Mouse (Mus musculus) C2C12 (cell line): Measurements from ENCODE around the gene Galnt7.
A peak's percentile ranks its signal among the peaks of the same experiment; 100 is the strongest.

ENCODE experiments used
- CTCF ChIP-seq: IDR thresholded peaks from one replicate; pipeline ENCODE4 v1.5.1; 2011; ENCODE audit not compliant: control insufficient read depth, insufficient read depth, insufficient read length
- USF1 ChIP-seq: IDR thresholded peaks from one replicate; pipeline ENCODE4 v1.6.1; 2011; ENCODE audit warnings: low read depth, mild to moderate bottlenecking, control low read depth, moderate library complexity

DNA sequence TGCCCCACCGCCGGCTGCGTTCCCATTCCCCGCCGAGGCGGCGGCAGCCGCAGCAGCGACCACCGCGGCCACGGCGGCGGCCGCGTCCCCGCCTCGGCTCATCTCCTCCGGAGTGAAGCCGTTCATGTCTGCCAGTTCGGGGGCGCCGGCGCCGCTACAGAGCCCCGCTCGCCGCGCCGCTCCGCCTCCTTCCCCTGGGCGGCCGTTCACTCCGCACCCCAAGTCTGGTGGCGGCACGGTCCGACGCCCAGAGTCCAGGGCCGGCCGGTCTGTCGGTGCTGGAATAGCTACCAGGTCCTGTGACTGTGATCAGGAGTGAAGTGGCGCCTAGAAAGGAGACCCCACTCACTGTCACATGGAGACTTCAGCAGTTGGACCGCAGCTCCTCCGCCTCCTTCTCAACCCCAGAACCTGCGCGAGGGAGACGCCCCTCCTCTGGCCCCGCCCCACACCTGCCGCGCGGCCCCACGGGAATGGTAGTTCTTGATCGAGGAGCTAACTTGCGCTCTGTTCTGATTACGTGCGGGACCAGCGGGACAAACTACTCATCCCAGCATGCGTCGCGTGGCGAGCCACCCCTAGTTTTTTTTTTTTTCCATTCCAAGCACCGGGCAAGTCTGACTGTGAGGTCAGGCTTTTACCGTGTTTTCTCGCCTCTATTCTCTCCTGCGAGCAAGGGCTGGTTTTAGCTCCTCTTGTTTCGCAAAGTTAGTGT, 165.2 kb downstream of the Galnt7 start, which contains the start of gene Sap30:
- TF ChIP-seq CTCF (no peak), USF1 (peak; percentile 3)
